ENCODE assay signal across 8 mouse cellular contexts in genomic region chr5:73937799-73938198, GRCm38 (mm10).
DNase-seq lines count a peak whose midpoint lies in the region; TF ChIP-seq lines count a peak whose summit lies in the region.

No protein-coding gene starts in this region.

- intact Hi-C loops in gastrocnemius, adult 2 months (cut with DNase I): loop anchor here (1.0 kb wide), 1 partner anchor 341 kb away; no protein-coding TSS in a partner anchor
- intact Hi-C loops in gastrocnemius, postnatal 36 days (cut with DNase I): loop anchor here (5.0 kb wide), 1 partner anchor 340 kb away; no protein-coding TSS in a partner anchor

- H3K4me3 ChIP-seq in gastrocnemius, adult 2 months: no peak overlapping the region

- DNase-seq in gastrocnemius, adult 2 months: peak; percentile 26
- no peak for DNase-seq in gastrocnemius, postnatal 36 days
- peak; percentile 9 to 39 for DNase-seq in spleen, postnatal 10 days (ENCODE audit: low spot score in 2 of 2)
- no peak for DNase-seq in spleen, postnatal 36 days (ENCODE audit: low spot score in 2 of 2)
- peak; percentile 30 for DNase-seq in cerebellum, adult 11-12 months
- DNase-seq in induced T-regulatory cell, adult 2 months (ENCODE audit: low read depth): peak; percentile 46
- peak; percentile 61 for DNase-seq in retina, embryonic 14.5 days (ENCODE audit: low spot score)
- no peak for DNase-seq in urinary bladder, postnatal 25 days (ENCODE audit: low spot score)

- peak; percentile 74 for TF ChIP-seq CTCF in gastrocnemius, adult 2 months (IDR thresholded peaks at IDR 0.05)

- H3K27ac ChIP-seq in gastrocnemius, adult 2 months: no peak overlapping the region

Comparison
In these comparisons a context has a peak if more than half of its experiments do, and no peak if none do; other contexts are left out.
1. DNase-seq: peak in gastrocnemius, adult 2 months (single experiment), spleen, postnatal 10 days (2 of 2), cerebellum, adult 11-12 months (single experiment), induced T-regulatory cell, adult 2 months (single experiment) and retina, embryonic 14.5 days (single experiment); none in gastrocnemius, postnatal 36 days (0 of 2), spleen, postnatal 36 days (0 of 2) and urinary bladder, postnatal 25 days (single experiment).